Mouse (Mus musculus) splenic B cell, adult 2 months (primary cell): ENCODE measurements at regions not wholly inside any gene's neighbourhood (a gene's known extent, or its start where the extent isn't known, plus 50 kb on each side); places are given as distances from the start of the nearest gene placed in this dataset.

Experiments
- DNase-seq: peaks from one replicate; pipeline ENCODE4 v3.0.0-alpha.2; 2011; ENCODE audit warnings: low read depth, low spot score
- H3K27me3 ChIP-seq: 2 replicates; pipeline ENCODE4 v1.6.1; 2012; ENCODE audit warnings: mild to moderate bottlenecking, low read length, moderate library complexity, mixed read lengths; ENCODE audit not compliant: control insufficient read depth, poor library complexity, insufficient read depth, severe bottlenecking
- H3K36me3 ChIP-seq: 2 replicates; pipeline ENCODE4 v1.6.1; 2012; ENCODE audit warnings: mild to moderate bottlenecking, low read length, moderate library complexity, mixed read lengths; ENCODE audit not compliant: control insufficient read depth, poor library complexity, insufficient read depth, severe bottlenecking

GRCm38 (mm10) chr17:85823036-85823435 is 135.0 kb upstream of the Six2 start:
- Histone ChIP-seq H3K27me3 (no peaks in the 10 kb centered on the region), H3K36me3 (no peaks in the 10 kb centered on the region)
- no peak for DNase-seq

DNA sequence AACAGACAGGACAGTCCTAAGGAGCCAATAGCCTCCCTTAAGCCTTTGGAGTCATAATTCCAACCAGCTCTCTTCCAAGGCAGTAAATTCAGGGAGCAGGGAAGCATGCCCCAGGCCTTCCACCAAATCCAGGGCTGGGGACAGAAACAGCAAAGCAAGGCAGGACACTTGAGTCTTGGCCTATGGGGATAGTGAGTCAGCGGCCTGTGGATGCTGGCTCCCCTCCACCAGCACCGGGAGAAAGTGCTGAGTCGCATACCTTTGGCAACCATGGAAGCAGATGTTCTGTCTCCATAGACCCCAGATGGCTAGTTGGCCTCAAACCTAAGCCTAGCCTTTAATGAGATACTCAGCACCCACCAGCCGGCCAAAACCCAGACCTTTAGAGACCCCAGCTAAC is 133.8 kb upstream of the Six2 start:
- Histone ChIP-seq H3K36me3 (no peaks in the 10 kb centered on the region), H3K27me3 (no peaks in the 10 kb centered on the region)
- DNase-seq = no peak

DNA sequence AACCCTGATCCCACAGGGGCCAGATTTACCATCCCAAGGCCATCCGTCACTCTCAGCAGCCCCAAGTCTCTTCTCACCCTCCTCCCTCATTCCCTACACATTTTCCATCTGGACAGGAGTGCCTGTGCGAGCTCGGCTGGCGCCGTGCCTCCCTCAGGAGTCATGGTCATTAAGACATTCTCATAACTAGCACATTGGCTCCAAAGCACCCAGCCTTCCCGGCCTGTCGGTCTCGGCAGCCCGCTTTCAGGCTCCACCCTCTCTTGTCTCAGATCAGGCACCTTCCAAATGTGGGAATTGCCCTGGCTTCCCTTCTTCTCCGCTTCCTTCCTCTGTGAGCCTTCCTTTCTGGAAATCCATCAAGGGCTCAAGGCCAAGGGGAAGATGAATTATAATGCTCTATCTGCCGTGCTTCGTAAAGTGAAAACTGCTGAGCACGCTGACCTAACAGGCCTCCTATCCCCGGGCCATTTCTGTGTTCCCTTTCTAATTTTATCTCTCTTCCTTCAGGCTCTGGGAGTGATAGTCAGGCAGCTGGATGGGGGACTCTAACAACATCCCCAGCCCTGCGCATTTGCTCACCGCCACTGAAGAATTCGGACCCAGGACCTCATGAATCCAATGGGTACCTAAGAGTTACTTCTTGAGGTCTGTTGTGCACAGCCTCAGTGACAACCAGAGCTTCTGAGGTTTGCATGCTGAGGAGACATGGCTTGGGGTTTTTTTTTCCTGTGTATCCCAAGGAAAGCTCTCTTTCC is 130.2 kb upstream of the Six2 start:
- DNase-seq = no peak
- Histone ChIP-seq H3K36me3 (no peaks in the 10 kb centered on the region), H3K27me3 (no peaks in the 10 kb centered on the region)

GRCm38 (mm10) chr17:85816521-85816920 is 128.4 kb upstream of the Six2 start:
- no peaks in the 10 kb centered on the region for H3K27me3 ChIP-seq
- DNase-seq = no peak
- no peaks in the 10 kb centered on the region for H3K36me3 ChIP-seq

GRCm38 (mm10) chr17:85816056-85816455 is 128.0 kb upstream of the Six2 start:
- DNase-seq = no peak
- no peaks in the 10 kb centered on the region for H3K36me3 ChIP-seq
- H3K27me3 ChIP-seq = no peaks in the 10 kb centered on the region

DNA sequence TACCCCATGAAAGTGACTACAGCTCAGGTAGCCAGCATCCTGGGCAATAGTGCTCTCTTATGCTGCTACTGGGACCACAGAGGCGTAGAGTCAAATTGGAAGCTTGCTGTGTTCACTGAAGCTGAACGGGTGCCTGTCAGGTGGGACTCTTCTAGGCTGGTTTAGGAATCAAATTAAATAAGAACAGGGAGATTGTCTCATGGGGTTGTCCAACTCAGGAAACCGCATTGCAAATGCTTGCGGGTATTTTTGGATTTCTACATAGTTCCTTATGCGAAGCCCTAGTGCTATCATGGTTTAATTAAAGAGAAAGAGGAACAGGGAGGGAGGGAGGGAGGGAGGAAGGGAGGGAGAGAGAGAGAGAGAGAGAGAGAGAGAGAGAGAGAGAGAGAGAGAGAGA is 120.5 kb upstream of the Six2 start:
- H3K36me3 ChIP-seq = no peaks in the 10 kb centered on the region
- no peaks in the 10 kb centered on the region; the same call in 1 of the 2 replicates for H3K27me3 ChIP-seq
- DNase-seq = no peak

DNA sequence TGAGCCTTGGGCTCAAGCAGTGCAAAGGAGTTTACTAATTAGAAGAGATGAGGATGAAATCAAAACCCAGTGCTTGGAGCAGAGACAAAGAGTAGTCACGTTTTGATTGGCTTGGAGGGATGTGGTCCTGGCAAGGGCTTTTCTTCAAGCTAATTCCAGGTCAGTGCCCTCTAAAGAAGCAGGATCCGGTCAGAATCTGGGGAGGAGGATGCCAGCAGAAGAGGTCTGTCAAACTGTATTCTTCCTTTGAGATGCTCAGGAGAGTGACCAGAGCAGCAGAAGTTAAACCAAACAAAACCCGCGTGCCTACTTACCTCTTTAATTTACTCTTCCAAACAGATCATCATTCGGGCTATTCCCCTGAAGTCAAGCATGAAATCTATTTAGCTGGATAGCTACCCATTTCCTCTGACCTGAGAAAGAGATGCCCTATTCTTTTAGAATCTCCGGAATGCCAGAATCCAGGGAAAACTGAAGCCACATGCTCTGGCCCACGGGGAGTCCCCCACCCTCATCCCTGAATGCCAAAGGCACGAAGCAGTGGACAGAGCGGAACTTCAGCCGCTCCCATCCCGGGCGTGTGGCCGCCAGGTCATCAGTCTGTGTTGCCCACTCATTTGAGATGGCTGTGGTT is 117.8 kb upstream of the Six2 start:
- Histone ChIP-seq H3K36me3 (no peaks in the 10 kb centered on the region), H3K27me3 (no peaks in the 10 kb centered on the region; the same call in 1 of the 2 replicates)
- no peak for DNase-seq

DNA sequence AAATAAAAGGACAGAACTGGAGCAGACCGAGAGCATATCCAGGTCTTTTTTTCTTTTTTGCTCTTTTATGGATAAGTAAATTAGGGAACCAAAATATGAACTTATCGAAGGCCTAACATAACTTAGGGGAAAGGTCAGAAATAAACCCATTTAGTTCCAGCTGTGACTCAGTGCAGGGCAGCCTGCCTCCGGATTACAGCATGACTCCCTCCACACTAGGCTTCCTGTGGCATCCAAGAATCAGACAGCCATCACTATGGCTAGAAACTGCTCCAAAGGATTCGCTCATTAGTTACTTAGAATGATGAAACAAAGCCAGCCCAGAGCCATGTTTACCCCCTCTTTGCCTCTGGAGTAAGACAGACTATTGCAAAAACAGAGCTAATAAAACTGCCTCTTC is 116.6 kb upstream of the Six2 start:
- Histone ChIP-seq H3K36me3 (no peaks in the 10 kb centered on the region), H3K27me3 (no peaks in the 10 kb centered on the region; the same call in 1 of the 2 replicates)
- no peak for DNase-seq

- Histone ChIP-seq H3K27me3 (no peaks in the 10 kb centered on the region; the same call in none of the 2 replicates), H3K36me3 (no peaks in the 10 kb centered on the region)
- no peak for DNase-seq
These were observed 113.7 kb upstream of the Six2 start for GRCm38 (mm10) chr17:85801734-85802133.

- no peaks in the 10 kb centered on the region for H3K36me3 ChIP-seq
- no peak for DNase-seq
- no peaks in the 10 kb centered on the region; the same call in none of the 2 replicates for H3K27me3 ChIP-seq
These were observed 113.1 kb upstream of the Six2 start for GRCm38 (mm10) chr17:85801079-85801605.

DNA sequence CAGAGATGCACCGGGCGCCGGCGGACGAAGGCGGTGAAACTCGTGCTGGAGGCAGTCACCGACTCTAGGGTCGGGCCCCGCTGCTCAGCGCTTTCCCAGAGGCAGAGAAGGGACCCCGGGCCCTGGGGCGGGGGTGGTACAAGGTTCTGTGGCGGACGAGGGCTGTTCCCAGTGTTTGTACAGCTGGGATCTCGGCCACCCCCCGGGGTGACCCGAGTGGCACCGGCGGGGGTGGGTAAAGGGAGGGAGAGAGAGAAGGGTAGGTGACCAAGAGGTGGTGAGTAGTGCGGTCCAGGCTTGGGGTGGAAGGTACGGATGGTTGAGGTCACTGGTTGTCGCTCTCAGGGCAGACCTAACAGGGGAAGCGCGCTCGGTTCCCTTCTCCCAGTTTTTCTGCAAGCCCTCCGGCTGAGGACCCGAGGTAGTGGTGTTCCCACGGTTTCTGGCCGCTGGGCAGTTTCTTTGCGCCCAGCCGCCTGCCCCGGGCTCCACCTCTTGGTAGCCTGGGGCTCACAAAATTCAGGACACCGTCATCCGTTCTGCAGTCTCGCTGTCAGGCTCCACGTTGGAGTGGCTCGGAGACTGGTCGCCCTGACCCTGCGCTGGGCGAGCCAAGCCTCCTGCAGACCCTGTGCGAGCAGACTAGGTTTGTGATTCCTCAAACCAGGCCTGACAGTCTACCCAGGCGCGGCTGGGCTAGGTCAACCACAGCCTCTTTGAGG is 112.4 kb upstream of the Six2 start:
- H3K36me3 ChIP-seq = no peaks in the 10 kb centered on the region
- no peaks in the 10 kb centered on the region; the same call in none of the 2 replicates for H3K27me3 ChIP-seq
- DNase-seq = no peak

- DNase-seq = no peak
- Histone ChIP-seq H3K27me3 (no peaks in the 10 kb centered on the region; the same call in none of the 2 replicates), H3K36me3 (no peaks in the 10 kb centered on the region)
These were observed 111.8 kb upstream of the Six2 start for GRCm38 (mm10) chr17:85799865-85800356.

GRCm38 (mm10) chr17:85799081-85799864 is 111.2 kb upstream of the Six2 start:
- no peaks in the 10 kb centered on the region; the same call in none of the 2 replicates for H3K27me3 ChIP-seq
- no peaks in the 10 kb centered on the region for H3K36me3 ChIP-seq
- no peak for DNase-seq

- H3K36me3 ChIP-seq = no peaks in the 10 kb centered on the region
- no peaks in the 10 kb centered on the region; the same call in 1 of the 2 replicates for H3K27me3 ChIP-seq
- DNase-seq = no peak
These were observed 109.7 kb upstream of the Six2 start for GRCm38 (mm10) chr17:85797755-85798154.
